Mouse (Mus musculus) ES-Bruce4 (cell line): Measurements from ENCODE around the gene Ap1g1.

Experiments used
- CTCF ChIP-seq: IDR thresholded peaks from one replicate; pipeline ENCODE4 v1.8.1; 2011; ENCODE audit warnings: low read depth, low read length
- EP300 ChIP-seq: IDR thresholded peaks from 2 replicates; pipeline ENCODE4 v1.6.1; 2011; ENCODE audit warnings: low read depth, low read length; ENCODE audit not compliant: insufficient read depth
- POLR2A ChIP-seq: IDR thresholded peaks from one replicate; pipeline ENCODE4 v1.8.1; 2011; ENCODE audit warnings: low read length; ENCODE audit not compliant: insufficient read depth

GRCm38 (mm10) chr8:109800325-109800724 is 22.0 kb downstream of the Ap1g1 start:
- no peak for TF ChIP-seq CTCF
- no peak for TF ChIP-seq POLR2A
- TF ChIP-seq EP300, result no peak
